In genomic region chr11:66789997-66790396, GRCm38 (mm10) we compare ENCODE assay signal across 16 mouse cellular contexts.
"Had no signal": no experiment of that assay in that cellular context is flagged by ENCODE, and none has a peak within 500 bp of the region (broad histone marks: within the 10 kb centered on the region; RNA-seq: fewer than 3 reads in every experiment).

No protein-coding gene starts in this region.

- H3K27me3 ChIP-seq: lung, embryonic 15.5 days; midbrain, embryonic 12.5 days; neural tube, embryonic 13.5 days; neural tube, embryonic 15.5 days; stomach, embryonic 15.5 days had no signal

- H3K36me3 ChIP-seq: lung, embryonic 15.5 days; midbrain, embryonic 10.5 days; midbrain, embryonic 12.5 days; neural tube, embryonic 13.5 days; neural tube, embryonic 15.5 days; stomach, embryonic 15.5 days had no signal

- DNase-seq: liver, postnatal 0 days; lung, adult 2 months; lung, postnatal 14 days; lung, postnatal 36 days; midbrain, embryonic 14.5 days; right cerebral cortex, postnatal 14 days; thymus, adult 2 months; thymus, postnatal 25 days; thymus, postnatal 4 days had no signal

- H3K4me3 ChIP-seq: lung, embryonic 15.5 days; midbrain, embryonic 10.5 days; midbrain, embryonic 12.5 days; myocyte; neural tube, embryonic 13.5 days; neural tube, embryonic 15.5 days; stomach, embryonic 15.5 days had no signal
